Mouse (Mus musculus) liver, embryonic 14.5 days (tissue): ENCODE measurements around the gene Mcrs1.

ENCODE experiments used
- CTCF ChIP-seq: IDR thresholded peaks from 2 replicates; pipeline ENCODE4 v1.5.1; 2016; ENCODE audit warnings: antibody characterized with exemption, low read depth, control low read depth
- EP300 ChIP-seq: IDR thresholded peaks from 2 replicates; pipeline ENCODE4 v1.6.1; 2016; ENCODE audit warnings: antibody characterized with exemption, low read depth

GRCm38 (mm10) chr15:99259167-99259729 is 7.5 kb upstream of the Mcrs1 start:
- TF ChIP-seq EP300: no peak
- TF ChIP-seq CTCF: no peak
